Mouse (Mus musculus) intestine, postnatal 0 days (tissue): ENCODE measurements around the gene Ccdc162. TPM values are rescaled to one million over a fixed set of nuclear protein-coding genes. Genes with fewer than 3 reads are reported as not detected.

Experiments
- ATAC-seq: fragments of 200-750 bp; cut with Nextera tagmentation; 2 replicates; pipeline ENCODE4 v1.8.0; 2017; ENCODE audit warnings: mild to moderate bottlenecking, moderate TSS enrichment, moderate library complexity
- H3K27ac ChIP-seq: fragments of 300-500 bp; sonication (generic); 2 replicates; pipeline ENCODE4 v1.5.1; 2014; ENCODE audit warnings: mild to moderate bottlenecking, low read depth, low read length, moderate library complexity
- H3K27me3 ChIP-seq: fragments of 300-500 bp; sonication (generic); replicated peaks from 2 replicates; pipeline ENCODE4 v1.6.1; 2014; ENCODE audit warnings: low read length, mixed read lengths; ENCODE audit not compliant: control insufficient read depth, insufficient read depth
- H3K36me3 ChIP-seq: fragments of 300-500 bp; sonication (generic); 2 replicates; pipeline ENCODE4 v1.6.1; 2014; ENCODE audit warnings: mild to moderate bottlenecking, moderate library complexity; ENCODE audit not compliant: control insufficient read depth, insufficient read depth
- H3K4me1 ChIP-seq: fragments of 300-500 bp; sonication (generic); replicated peaks from 2 replicates; pipeline ENCODE4 v1.6.1; 2014; ENCODE audit warnings: antibody characterized with exemption, low read length, mixed read lengths; ENCODE audit not compliant: control insufficient read depth, insufficient read depth
- H3K4me2 ChIP-seq: fragments of 300-500 bp; sonication (generic); replicated peaks from 2 replicates; pipeline ENCODE4 v1.6.1; 2014; ENCODE audit warnings: low read depth, mild to moderate bottlenecking, moderate library complexity
- H3K4me3 ChIP-seq: fragments of 300-500 bp; sonication (generic); 2 replicates; pipeline ENCODE4 v1.5.1; 2014; ENCODE audit warnings: low read depth, low read length
- H3K9ac ChIP-seq: fragments of 300-500 bp; sonication (generic); 2 replicates; pipeline ENCODE4 v1.6.1; 2014; ENCODE audit warnings: mild to moderate bottlenecking, low read depth, low read length
- H3K9me3 ChIP-seq: fragments of 300-500 bp; sonication (generic); 2 replicates; pipeline ENCODE4 v1.6.1; 2016; ENCODE audit warnings: mixed run types; ENCODE audit not compliant: control insufficient read depth
- CTCF ChIP-seq: sonication (generic); IDR thresholded peaks from 2 replicates; pipeline ENCODE4 v1.5.1; 2016; ENCODE audit warnings: low read depth, mild to moderate bottlenecking, control low read depth, antibody characterized with exemption, moderate library complexity
- WGBS: fragments of 180-500 bp; shearing (Covaris S2); extraction: QIAGEN DNeasy Blood & Tissue Kit; methylation state at CpG from one replicate; pipeline ENCODE4 v1.1.7; 2014; 5-methylcytosine and 5-hydroxymethylcytosine counted together
- polyA plus RNA-seq: library from polyadenylated mRNA; unstranded; fragments of >200 nt; fragmentation: Nextera tagmentation; extraction: Ambion mirVana; gene quantifications from 2 replicates; pipeline ENCODE4 v1.2.1, GENCODE M21; 2015

Gene Ccdc162
- polyA plus RNA-seq, 1 experiment from 2014 or later: 8.3 TPM

- H3K9ac ChIP-seq: peak overlapping the region; percentile 99
- H3K9me3 ChIP-seq: no peaks in the 10 kb centered on the region
- no peak for TF ChIP-seq CTCF
- under 1% methylated on average over 65 of the region's 65 CpGs for WGBS
- no peaks in the 10 kb centered on the region for H3K27me3 ChIP-seq
- peak; percentile 35 for ATAC-seq
- H3K4me1 ChIP-seq: peaks cover 8% of the 10 kb centered on the region
- peak overlapping the region; percentile 75 for H3K4me2 ChIP-seq
- 0 out of 2 replicates have a peak, but pooled peaks cover 4% of the 10 kb centered on the region for H3K36me3 ChIP-seq
- peak overlapping the region; percentile 97 for H3K4me3 ChIP-seq
- H3K27ac ChIP-seq: peak overlapping the region; percentile 98
Observed at GRCm38 (mm10) chr10:41519640-41520409, 196.6 kb downstream of the Ccdc162 start.

GRCm38 (mm10) chr10:41518981-41519618 is 197.3 kb downstream of the Ccdc162 start, which contains the start of gene Cd164:
Gene Cd164, plus strand, starts transcription at chr10:41519414.
- under 1% methylated on average over 63 of the region's 69 CpGs for WGBS
- Histone ChIP-seq H3K4me1 (peaks cover 8% of the 10 kb centered on the region), H3K9ac (peak within 1 kb of the TSS; percentile 99), H3K27me3 (no peaks in the 10 kb centered on the region), H3K36me3 (no peaks in the 10 kb centered on the region), H3K4me2 (peak within 1 kb of the TSS; percentile 75), H3K9me3 (no peaks in the 10 kb centered on the region), H3K4me3 (peak within 1 kb of the TSS; percentile 97), H3K27ac (peak within 1 kb of the TSS; percentile 98)
- no peak; the same call in 1 of the 2 replicates for TF ChIP-seq CTCF
- peak; percentile 93 for ATAC-seq

GRCm38 (mm10) chr10:41518508-41518980 is 197.9 kb downstream of the Ccdc162 start:
- peak overlapping the region; percentile 97 for H3K4me3 ChIP-seq
- peak overlapping the region; percentile 99 for H3K9ac ChIP-seq
- H3K36me3 ChIP-seq: no peaks in the 10 kb centered on the region
- WGBS: 0% methylated on average over 23 of the region's 23 CpGs
- peak; percentile 79 for ATAC-seq
- TF ChIP-seq CTCF: peak; percentile 82
- peaks cover 8% of the 10 kb centered on the region for H3K4me1 ChIP-seq
- no peaks in the 10 kb centered on the region for H3K9me3 ChIP-seq
- H3K27me3 ChIP-seq: no peaks in the 10 kb centered on the region
- H3K27ac ChIP-seq: peak overlapping the region; percentile 98
- H3K4me2 ChIP-seq: peak overlapping the region; percentile 75

DNA sequence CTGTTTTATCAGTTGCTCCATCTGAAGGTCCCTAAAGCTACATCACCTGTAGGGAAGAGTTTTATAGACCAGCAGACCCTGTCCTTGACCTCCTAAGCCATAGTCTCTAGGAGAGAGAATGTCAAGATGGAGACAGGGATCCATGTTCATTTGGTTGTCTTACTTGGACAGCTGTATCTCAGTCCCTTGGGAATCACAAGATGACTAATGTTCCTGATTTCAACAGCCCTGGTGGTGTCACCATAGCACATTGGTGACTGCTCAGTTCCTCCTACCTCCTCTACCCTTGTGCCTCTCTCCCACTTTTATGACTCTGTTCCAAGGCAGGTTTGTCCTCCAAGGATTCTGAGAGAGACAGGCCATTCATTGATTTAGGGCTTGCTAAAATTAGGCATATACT is 201.5 kb downstream of the Ccdc162 start:
- Histone ChIP-seq H3K4me3 (no peak overlapping the region), H3K9ac (no peak overlapping the region), H3K9me3 (no peaks in the 10 kb centered on the region), H3K27me3 (no peaks in the 10 kb centered on the region), H3K4me1 (no peaks in the 10 kb centered on the region), H3K36me3 (no peaks in the 10 kb centered on the region), H3K4me2 (no peak overlapping the region), H3K27ac (no peak overlapping the region)
- ATAC-seq: no peak
- no peak for TF ChIP-seq CTCF

DNA sequence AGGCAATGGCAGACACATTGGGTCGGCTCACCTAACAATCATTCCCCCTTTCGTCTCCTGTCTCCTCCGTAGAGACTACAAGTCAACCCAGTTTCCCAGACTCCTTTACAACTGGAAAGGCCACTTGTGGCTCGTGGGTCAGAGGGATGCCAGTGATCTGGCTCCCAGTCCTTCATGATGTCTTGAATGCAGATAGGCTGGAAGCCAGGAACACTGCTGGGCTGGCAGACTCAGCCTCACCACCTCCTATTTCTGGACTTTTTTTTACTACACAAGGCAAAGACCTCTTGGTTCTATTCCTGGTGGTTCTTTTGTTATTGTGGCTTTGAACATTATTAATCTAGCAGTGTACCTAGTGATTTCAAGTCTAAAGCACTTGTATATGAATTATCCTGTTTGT is 202.1 kb downstream of the Ccdc162 start:
- Histone ChIP-seq H3K4me2 (no peak overlapping the region), H3K36me3 (no peaks in the 10 kb centered on the region), H3K27ac (no peak overlapping the region), H3K9ac (no peak overlapping the region), H3K9me3 (no peaks in the 10 kb centered on the region), H3K4me3 (no peak overlapping the region), H3K4me1 (no peaks in the 10 kb centered on the region), H3K27me3 (no peaks in the 10 kb centered on the region)
- WGBS: 67% methylated on average over 4 of the region's 4 CpGs
- TF ChIP-seq CTCF: no peak
- no peak for ATAC-seq

- peak; percentile 84 for TF ChIP-seq CTCF
- no peak overlapping the region for H3K9ac ChIP-seq
Observed at GRCm38 (mm10) chr10:41509160-41509559, 207.3 kb downstream of the Ccdc162 start.

More at GRCm38 (mm10) chr10:41509160-41509559, 207.3 kb downstream of the Ccdc162 start:
- Histone ChIP-seq H3K4me1 (no peaks in the 10 kb centered on the region), H3K36me3 (no peaks in the 10 kb centered on the region), H3K27ac (no peak overlapping the region), H3K27me3 (no peaks in the 10 kb centered on the region), H3K4me2 (no peak overlapping the region), H3K4me3 (no peak overlapping the region), H3K9me3 (no peaks in the 10 kb centered on the region)
- ATAC-seq: no peak
- 36% methylated on average over 2 of the region's 2 CpGs for WGBS
